Comparison of ENCODE assay signal across 19 mouse cellular contexts in the genomic region with DNA sequence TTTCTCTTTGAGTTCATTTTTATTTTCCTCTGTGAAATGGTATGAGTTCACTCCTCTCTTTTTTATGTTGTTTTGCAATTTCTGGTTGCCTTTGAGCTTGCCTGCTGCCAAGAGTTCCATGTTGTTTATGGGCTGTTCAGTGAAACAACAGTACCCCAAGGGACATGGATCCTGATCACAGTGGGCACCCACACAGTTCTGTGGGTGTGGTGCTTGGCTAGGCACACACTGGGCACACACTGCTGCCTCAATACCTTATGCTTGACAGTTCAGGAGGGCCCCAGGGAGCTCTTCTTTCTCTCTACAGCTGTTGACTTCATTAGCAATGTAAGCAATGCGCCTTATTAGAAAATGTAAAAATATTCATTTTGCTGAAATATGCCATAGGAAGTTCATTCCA.
DNase-seq lines count a peak whose midpoint lies in the region; ATAC-seq lines count a peak whose summit lies in the region.
"Had no signal": no experiment of that assay in that cellular context is flagged by ENCODE, and none has a peak within 500 bp of the region (broad histone marks: within the 10 kb centered on the region; RNA-seq: fewer than 3 reads in every experiment).

No protein-coding gene starts in this region.

- H3K4me1 ChIP-seq in neural tube, embryonic 14.5 days (ENCODE audit: control insufficient read depth, insufficient read depth, low read length), result no peaks in the 10 kb centered on the region
- H3K4me1 ChIP-seq: embryonic facial prominence, embryonic 10.5 days; forebrain, embryonic 13.5 days; heart, embryonic 15.5 days had no signal

- no peak overlapping the region for H3K9ac ChIP-seq in neural tube, embryonic 14.5 days (replicated peaks; ENCODE audit: low read depth, low read length)
- H3K9ac ChIP-seq: forebrain, embryonic 13.5 days; forebrain, postnatal 0 days; heart, embryonic 15.5 days had no signal

- no peak overlapping the region for H3K4me2 ChIP-seq in neural tube, embryonic 14.5 days (ENCODE audit: low read depth, low read length)
- H3K4me2 ChIP-seq: forebrain, embryonic 13.5 days; heart, embryonic 11.5 days; heart, embryonic 15.5 days had no signal

- DNase-seq in adrenal gland, postnatal 14 days, result peak; percentile 6
- no peak for DNase-seq in adrenal gland, adult 8-10 months
- DNase-seq in layer of hippocampus, adult 18-20 months (ENCODE audit: low spot score in 2 of 2), result peak; percentile 21 to 63
- no peak for DNase-seq in layer of hippocampus, adult 11-12 months (ENCODE audit: low spot score)
- DNase-seq in neural tube, embryonic 10.5 days (ENCODE audit: extremely low spot score, low spot score), result no peak
- no peak for DNase-seq in heart, postnatal 4 days
- DNase-seq: adrenal gland, adult 2 months; cerebellum, adult 18-20 months; cerebellum, postnatal 10 days; forebrain, postnatal 0 days; heart, adult 2 months; heart, postnatal 14 days had no signal

- no peaks in the 10 kb centered on the region for H3K9me3 ChIP-seq in neural tube, embryonic 14.5 days (ENCODE audit: control insufficient read depth, low read length)
- H3K9me3 ChIP-seq: embryonic facial prominence, embryonic 10.5 days; forebrain, embryonic 13.5 days; heart, embryonic 15.5 days had no signal

- no peaks in the 10 kb centered on the region for H3K27me3 ChIP-seq in neural tube, embryonic 14.5 days (ENCODE audit: control insufficient read depth, insufficient read depth, low read length)
- H3K27me3 ChIP-seq: forebrain, embryonic 13.5 days; heart, embryonic 15.5 days had no signal

- ATAC-seq in neural tube, embryonic 14.5 days (ENCODE audit: low read depth), result peak; percentile 51; the same call in 1 of the 2 replicates
- ATAC-seq: forebrain, embryonic 13.5 days; forebrain, postnatal 0 days; hindbrain, embryonic 16.5 days; inflammation-experienced regulatory T-cells, adult 6 months had no signal

- 73% methylated on average over 1 of the region's 1 CpGs for WGBS in neural tube, embryonic 14.5 days

- no peak overlapping the region for H3K27ac ChIP-seq in neural tube, embryonic 14.5 days (ENCODE audit: low read depth, low read length)
- H3K27ac ChIP-seq: embryonic facial prominence, embryonic 10.5 days; forebrain, embryonic 13.5 days; heart, adult 2 months; heart, embryonic 15.5 days had no signal

- H3K36me3 ChIP-seq in neural tube, embryonic 14.5 days (ENCODE audit: control insufficient read depth, insufficient read depth, low read length), result no peaks in the 10 kb centered on the region

- no peak overlapping the region for H3K4me3 ChIP-seq in neural tube, embryonic 14.5 days (ENCODE audit: low read depth, low read length)
- H3K4me3 ChIP-seq: embryonic facial prominence, embryonic 10.5 days; forebrain, embryonic 13.5 days; heart, adult 2 months; heart, embryonic 15.5 days had no signal

Comparison
In these comparisons a context has a peak if more than half of its experiments do, and no peak if none do; other contexts are left out.
1. DNase-seq: peak in adrenal gland, postnatal 14 days (single experiment) and layer of hippocampus, adult 18-20 months (2 of 2); none in adrenal gland, adult 8-10 months (single experiment), layer of hippocampus, adult 11-12 months (single experiment), neural tube, embryonic 10.5 days (single experiment) and heart, postnatal 4 days (single experiment).